Mouse (Mus musculus) heart, embryonic 13.5 days (tissue): Measurements from ENCODE around the gene Rbm33. TPM values are rescaled to one million over a fixed set of nuclear protein-coding genes. Genes with fewer than 3 reads are reported as not detected.

Source experiments
- ATAC-seq: fragments of 200-750 bp; cut with Nextera tagmentation; 2 replicates; pipeline ENCODE4 v1.8.0; 2017; ENCODE audit warnings: moderate TSS enrichment; ENCODE audit not compliant: insufficient number of reproducible peaks, low FRiP score, low TSS enrichment; ENCODE audit errors: extremely low read depth
- H3K27ac ChIP-seq: fragments of 300-500 bp; sonication (generic); replicated peaks from 2 replicates; pipeline ENCODE4 v1.5.1; 2015; ENCODE audit warnings: moderate library complexity, mild to moderate bottlenecking, inconsistent platforms
- H3K27me3 ChIP-seq: fragments of 300-500 bp; sonication (generic); replicated peaks from 2 replicates; pipeline ENCODE4 v1.6.1; 2015; ENCODE audit warnings: mild to moderate bottlenecking, inconsistent platforms
- H3K36me3 ChIP-seq: fragments of 300-500 bp; sonication (generic); 2 replicates; pipeline ENCODE4 v1.6.1; 2015; ENCODE audit warnings: mild to moderate bottlenecking, inconsistent platforms
- H3K4me1 ChIP-seq: fragments of 300-500 bp; sonication (generic); 2 replicates; pipeline ENCODE4 v1.6.1; 2015; ENCODE audit warnings: inconsistent platforms
- H3K4me2 ChIP-seq: fragments of 300-500 bp; sonication (generic); 2 replicates; pipeline ENCODE4 v1.6.1; 2015; ENCODE audit warnings: inconsistent platforms, mild to moderate bottlenecking, moderate library complexity
- H3K4me3 ChIP-seq: fragments of 300-500 bp; sonication (generic); 2 replicates; pipeline ENCODE4 v1.5.1; 2015; ENCODE audit warnings: moderate library complexity, mild to moderate bottlenecking, inconsistent platforms
- H3K9ac ChIP-seq: fragments of 300-500 bp; sonication (generic); 2 replicates; pipeline ENCODE4 v1.6.1; 2015; ENCODE audit warnings: inconsistent platforms, mild to moderate bottlenecking, moderate library complexity
- H3K9me3 ChIP-seq: fragments of 300-500 bp; sonication (generic); 2 replicates; pipeline ENCODE4 v1.6.1; 2016; ENCODE audit warnings: inconsistent platforms
- WGBS: fragments of 180-500 bp; shearing (Covaris S2); methylation state at CpG from one replicate; pipeline ENCODE4 v1.1.7; 2015; ENCODE audit warnings: mixed read lengths; 5-methylcytosine and 5-hydroxymethylcytosine counted together
- polyA plus RNA-seq: library from polyadenylated mRNA; unstranded; fragments of >200 nt; fragmentation: Nextera tagmentation; extraction: Ambion mirVana; gene quantifications from 2 replicates; pipeline ENCODE4 v1.2.1, GENCODE M21; 2015

The Rbm33 gene
- polyA plus RNA-seq: 8.8 and 8.9 TPM in 2 replicates

GRCm38 (mm10) chr5:28316722-28317245 is at the start of gene Rbm33:
Gene Rbm33, plus strand, starts transcription at chr5:28317121.
- peak; percentile 88 for ATAC-seq
- Histone ChIP-seq H3K27ac (peak within 1 kb of the TSS; percentile 100), H3K27me3 (no peaks in the 10 kb centered on the region), H3K9me3 (no peaks in the 10 kb centered on the region), H3K4me1 (peaks cover 32% of the 10 kb centered on the region), H3K4me3 (peak within 1 kb of the TSS; percentile 92), H3K36me3 (no peaks in the 10 kb centered on the region), H3K4me2 (peak within 1 kb of the TSS; percentile 81), H3K9ac (peak within 1 kb of the TSS; percentile 99)
- WGBS: under 1% methylated on average over 67 of the region's 76 CpGs

GRCm38 (mm10) chr5:28267576-28267975 is 49.3 kb upstream of the Rbm33 start:
- no peak overlapping the region for H3K4me2 ChIP-seq
- no peak for ATAC-seq
- H3K27me3 ChIP-seq: 0 out of 2 replicates have a peak, but pooled peaks cover 3% of the 10 kb centered on the region
- H3K9ac ChIP-seq: no peak overlapping the region
- H3K9me3 ChIP-seq: no peaks in the 10 kb centered on the region
- WGBS: 34% methylated on average over 2 of the region's 2 CpGs
- no peaks in the 10 kb centered on the region for H3K36me3 ChIP-seq
- H3K4me1 ChIP-seq: 0 out of 2 replicates have a peak, but pooled peaks cover 4% of the 10 kb centered on the region
- no peak overlapping the region for H3K4me3 ChIP-seq
- no peak overlapping the region for H3K27ac ChIP-seq

DNA sequence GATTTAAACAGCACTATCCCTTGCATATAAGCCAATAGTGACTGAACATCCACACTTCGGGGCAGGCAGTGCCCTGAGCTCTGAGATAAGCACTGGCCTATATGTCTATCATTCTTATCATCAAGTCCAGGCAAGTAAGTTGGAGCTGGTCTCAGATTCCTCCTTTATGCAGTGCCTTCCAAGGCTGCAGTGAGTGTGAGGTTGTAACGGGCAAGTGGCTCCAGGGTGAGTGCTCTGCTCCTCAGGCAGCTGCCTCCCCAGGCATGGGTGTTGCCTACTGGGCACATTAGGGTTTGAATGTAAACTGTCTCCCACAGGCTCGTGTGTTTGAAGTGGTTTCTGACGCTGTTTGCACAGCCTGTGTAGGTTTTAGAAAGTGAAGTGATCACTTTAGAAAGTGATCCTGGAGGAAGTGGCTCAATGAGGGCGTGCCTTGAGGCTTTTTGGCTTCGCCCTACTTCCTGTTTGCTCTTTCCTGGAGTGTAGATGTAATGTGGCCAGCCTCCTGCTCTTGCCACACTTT is 47.4 kb upstream of the Rbm33 start:
- ATAC-seq: no peak
- H3K27ac ChIP-seq: no peak overlapping the region

DNA sequence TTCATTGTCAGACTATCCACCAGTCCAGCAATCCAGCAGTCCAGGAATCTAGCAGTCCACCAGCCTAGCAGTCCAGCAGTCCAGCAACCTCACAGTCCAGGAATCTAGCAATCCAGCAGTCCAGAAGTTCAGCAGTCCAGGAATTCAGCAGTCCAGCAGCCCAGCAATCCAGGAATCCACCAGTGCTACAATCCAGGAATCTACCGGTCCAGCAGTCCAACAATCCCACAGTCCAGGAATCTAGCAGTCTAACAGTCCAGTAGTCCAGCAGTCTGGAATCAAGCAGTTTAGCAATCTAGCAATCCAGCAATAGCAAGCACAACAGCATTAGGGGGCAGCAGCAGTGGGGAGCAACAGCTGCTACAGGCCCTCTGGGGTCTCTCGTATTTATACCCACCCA is 44.1 kb upstream of the Rbm33 start:
- 63% methylated on average over 2 of the region's 2 CpGs for WGBS
- H3K27me3 ChIP-seq: peaks cover 8% of the 10 kb centered on the region; the same call in 1 of the 2 replicates
- H3K9ac ChIP-seq: no peak overlapping the region
- H3K36me3 ChIP-seq: no peaks in the 10 kb centered on the region
- no peak overlapping the region for H3K4me2 ChIP-seq
- 0 out of 2 replicates have a peak, but pooled peaks cover 4% of the 10 kb centered on the region for H3K4me1 ChIP-seq
- no peaks in the 10 kb centered on the region for H3K9me3 ChIP-seq
- no peak overlapping the region for H3K4me3 ChIP-seq
- no peak for ATAC-seq
- no peak overlapping the region for H3K27ac ChIP-seq

More for the DNA sequence above, 47.4 kb upstream of the Rbm33 start:
- Histone ChIP-seq H3K27me3 (0 out of 2 replicates have a peak, but pooled peaks cover 3% of the 10 kb centered on the region), H3K4me1 (0 out of 2 replicates have a peak, but pooled peaks cover 4% of the 10 kb centered on the region), H3K4me2 (no peak overlapping the region), H3K4me3 (no peak overlapping the region), H3K36me3 (no peaks in the 10 kb centered on the region), H3K9me3 (no peaks in the 10 kb centered on the region), H3K9ac (no peak overlapping the region)
- 31% methylated on average over 6 of the region's 6 CpGs for WGBS

GRCm38 (mm10) chr5:28277279-28277678 is 39.6 kb upstream of the Rbm33 start:
- Histone ChIP-seq H3K9ac (no peak overlapping the region), H3K36me3 (no peaks in the 10 kb centered on the region), H3K27me3 (peaks cover 9% of the 10 kb centered on the region; the same call in 1 of the 2 replicates), H3K4me3 (no peak overlapping the region), H3K4me2 (no peak overlapping the region), H3K9me3 (no peaks in the 10 kb centered on the region), H3K27ac (no peak overlapping the region), H3K4me1 (no peaks in the 10 kb centered on the region)
- ATAC-seq: no peak
- 39% methylated on average over 2 of the region's 2 CpGs for WGBS

- 38% methylated on average over 3 of the region's 3 CpGs for WGBS
- ATAC-seq: no peak
- Histone ChIP-seq H3K36me3 (no peaks in the 10 kb centered on the region), H3K9ac (no peak overlapping the region), H3K9me3 (no peaks in the 10 kb centered on the region), H3K27me3 (0 out of 2 replicates have a peak, but pooled peaks cover 7% of the 10 kb centered on the region), H3K4me3 (no peak overlapping the region), H3K4me2 (no peak overlapping the region), H3K4me1 (no peaks in the 10 kb centered on the region), H3K27ac (no peak overlapping the region)
Measured at GRCm38 (mm10) chr5:28289111-28289510, 27.8 kb upstream of the Rbm33 start.

GRCm38 (mm10) chr5:28290630-28291029 is 26.3 kb upstream of the Rbm33 start:
- no peaks in the 10 kb centered on the region for H3K9me3 ChIP-seq
- H3K27ac ChIP-seq: no peak overlapping the region
- H3K9ac ChIP-seq: no peak overlapping the region
- 48% methylated on average over 1 of the region's 1 CpGs for WGBS
- H3K4me3 ChIP-seq: no peak overlapping the region
- H3K4me2 ChIP-seq: no peak overlapping the region
- no peaks in the 10 kb centered on the region for H3K36me3 ChIP-seq
- ATAC-seq: no peak
- H3K27me3 ChIP-seq: 0 out of 2 replicates have a peak, but pooled peaks cover 7% of the 10 kb centered on the region
- no peaks in the 10 kb centered on the region for H3K4me1 ChIP-seq

GRCm38 (mm10) chr5:28291118-28291850 is 25.6 kb upstream of the Rbm33 start:
- Histone ChIP-seq H3K27ac (no peak overlapping the region), H3K9me3 (no peaks in the 10 kb centered on the region), H3K27me3 (0 out of 2 replicates have a peak, but pooled peaks cover 7% of the 10 kb centered on the region), H3K4me2 (no peak overlapping the region), H3K4me1 (no peaks in the 10 kb centered on the region), H3K4me3 (no peak overlapping the region), H3K9ac (no peak overlapping the region), H3K36me3 (no peaks in the 10 kb centered on the region)
- WGBS: 70% methylated on average over 5 of the region's 5 CpGs
- no peak for ATAC-seq

DNA sequence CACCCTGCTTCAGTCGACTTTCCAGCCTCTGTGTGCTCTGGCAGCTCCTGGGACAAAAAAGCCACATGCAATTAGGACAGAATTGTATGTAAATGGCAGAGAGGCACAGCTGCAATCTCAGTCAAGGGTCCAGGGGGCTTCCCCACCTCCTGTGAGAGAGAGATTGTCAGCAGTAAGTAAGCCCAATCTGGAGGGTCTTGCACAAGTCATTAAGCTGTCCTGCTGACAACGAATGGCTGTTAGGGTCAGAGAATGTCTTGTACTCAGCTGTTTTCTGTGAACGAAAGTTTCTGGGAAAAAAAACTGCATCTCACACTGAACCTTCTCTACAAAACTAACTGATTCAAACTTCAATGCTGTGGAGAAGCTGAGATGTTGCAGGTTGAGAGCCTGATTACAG is 24.6 kb upstream of the Rbm33 start:
- Histone ChIP-seq H3K4me2 (no peak overlapping the region), H3K9ac (no peak overlapping the region), H3K36me3 (no peaks in the 10 kb centered on the region), H3K4me1 (no peaks in the 10 kb centered on the region), H3K27ac (no peak overlapping the region), H3K4me3 (no peak overlapping the region), H3K27me3 (0 out of 2 replicates have a peak, but pooled peaks cover 7% of the 10 kb centered on the region), H3K9me3 (no peaks in the 10 kb centered on the region)
- ATAC-seq: no peak
- 41% methylated on average over 3 of the region's 3 CpGs for WGBS

DNA sequence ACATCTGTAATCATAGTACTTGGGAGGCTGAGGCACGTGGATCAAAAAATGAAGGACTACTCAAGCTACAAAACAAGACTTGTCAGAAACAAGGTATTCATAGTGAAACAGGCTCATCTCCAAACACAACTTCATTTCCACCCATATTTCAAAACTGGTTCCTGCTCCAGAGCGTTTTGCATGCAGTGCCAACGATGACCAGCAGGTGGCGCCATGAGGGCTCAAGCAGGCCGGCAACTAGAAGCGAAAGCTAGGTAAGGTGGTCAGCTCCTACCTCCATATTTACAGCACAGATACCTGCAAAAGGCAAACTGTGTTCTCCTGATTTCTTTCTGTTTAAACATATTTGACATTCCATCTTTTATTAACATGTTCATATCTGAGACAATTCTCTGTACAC is 22.9 kb upstream of the Rbm33 start:
- Histone ChIP-seq H3K9ac (no peak overlapping the region), H3K36me3 (no peaks in the 10 kb centered on the region), H3K9me3 (no peaks in the 10 kb centered on the region), H3K27ac (no peak overlapping the region), H3K4me3 (no peak overlapping the region), H3K4me2 (no peak overlapping the region), H3K4me1 (no peaks in the 10 kb centered on the region), H3K27me3 (0 out of 2 replicates have a peak, but pooled peaks cover 7% of the 10 kb centered on the region)
- 3% methylated on average over 6 of the region's 6 CpGs for WGBS
- ATAC-seq: no peak

GRCm38 (mm10) chr5:28298161-28298560 is 18.8 kb upstream of the Rbm33 start:
- 66% methylated on average over 5 of the region's 5 CpGs for WGBS
- no peak overlapping the region for H3K9ac ChIP-seq
- no peak overlapping the region for H3K4me3 ChIP-seq
- H3K4me2 ChIP-seq: no peak overlapping the region
- no peak overlapping the region for H3K27ac ChIP-seq
- H3K27me3 ChIP-seq: peaks cover 8% of the 10 kb centered on the region; the same call in 1 of the 2 replicates
- no peaks in the 10 kb centered on the region for H3K9me3 ChIP-seq
- no peaks in the 10 kb centered on the region for H3K36me3 ChIP-seq
- no peaks in the 10 kb centered on the region for H3K4me1 ChIP-seq
- no peak for ATAC-seq
